Mouse (Mus musculus) heart, embryonic 10.5 days (tissue): ENCODE data around the gene Olfr789. TPM values are rescaled to one million over a fixed set of nuclear protein-coding genes. Genes with fewer than 3 reads are reported as not detected.

ENCODE experiments used
- DNase-seq: peaks from one replicate; pipeline ENCODE4 v3.0.0-alpha.2; 2017; ENCODE audit warnings: low spot score
- H3K27ac ChIP-seq: fragments of 300-500 bp; sonication (generic); 2 replicates; pipeline ENCODE4 v1.5.1; 2016; ENCODE audit warnings: mild to moderate bottlenecking
- H3K27me3 ChIP-seq: fragments of 300-500 bp; sonication (generic); 2 replicates; pipeline ENCODE4 v1.6.1; 2016; ENCODE audit warnings: mild to moderate bottlenecking; ENCODE audit not compliant: poor library complexity, insufficient read depth, severe bottlenecking
- H3K36me3 ChIP-seq: fragments of 300-500 bp; sonication (generic); 2 replicates; pipeline ENCODE4 v1.6.1; 2016; ENCODE audit warnings: mild to moderate bottlenecking, moderate library complexity
- H3K4me1 ChIP-seq: fragments of 300-500 bp; sonication (generic); 2 replicates; pipeline ENCODE4 v1.6.1; 2016; ENCODE audit warnings: mild to moderate bottlenecking
- H3K4me3 ChIP-seq: fragments of 300-500 bp; sonication (generic); 2 replicates; pipeline ENCODE4 v1.5.1; 2016; ENCODE audit warnings: mild to moderate bottlenecking, moderate library complexity
- H3K9me3 ChIP-seq: fragments of 300-500 bp; sonication (generic); 2 replicates; pipeline ENCODE4 v1.6.1; 2016; ENCODE audit warnings: mild to moderate bottlenecking, moderate library complexity
- WGBS: fragments of 180-500 bp; shearing (Covaris S2); methylation state at CpG from one replicate; pipeline ENCODE4 v1.1.7; 2016; 5-methylcytosine and 5-hydroxymethylcytosine counted together
- polyA plus RNA-seq: library from polyadenylated mRNA; unstranded; fragments of >200 nt; fragmentation: Nextera tagmentation; extraction: Ambion mirVana; gene quantifications from 2 replicates; pipeline ENCODE4 v1.2.1, GENCODE M21; 2016

Olfr789 gene
- polyA plus RNA-seq = not detected in 2 replicates

GRCm38 (mm10) chr10:129484452-129484851, at the start of gene Olfr789:
Olfr789 (plus strand) TSS chr10:129484752.
- Histone ChIP-seq H3K36me3 (no peaks in the 10 kb centered on the region), H3K4me3 (no peak within 1 kb of the TSS), H3K27me3 (no peaks in the 10 kb centered on the region), H3K27ac (no peak within 1 kb of the TSS), H3K9me3 (no peaks in the 10 kb centered on the region), H3K4me1 (no peaks in the 10 kb centered on the region)
- 56% methylated on average over 2 of the region's 2 CpGs for WGBS
- DNase-seq = no peak

- H3K9me3 ChIP-seq = no peaks in the 10 kb centered on the region
- DNase-seq = no peak
- no peak within 1 kb of the TSS for H3K27ac ChIP-seq
- WGBS = 75% methylated on average over 3 of the region's 3 CpGs
- H3K4me1 ChIP-seq = no peaks in the 10 kb centered on the region
- no peak within 1 kb of the TSS for H3K4me3 ChIP-seq
- H3K36me3 ChIP-seq = no peaks in the 10 kb centered on the region
- no peaks in the 10 kb centered on the region for H3K27me3 ChIP-seq
Measured at GRCm38 (mm10) chr10:129461562-129461961, 23.0 kb upstream of the Olfr789 start, which contains the start of gene Olfr787. Olfr787 (plus strand) TSS chr10:129461862.

GRCm38 (mm10) chr10:129470698-129471097, 13.9 kb upstream of the Olfr789 start, which contains the start of gene Olfr788:
Olfr788 (plus strand) TSS chr10:129470998.
- H3K27me3 ChIP-seq = no peaks in the 10 kb centered on the region
- no peak for DNase-seq
- H3K9me3 ChIP-seq = no peaks in the 10 kb centered on the region
- H3K36me3 ChIP-seq = no peaks in the 10 kb centered on the region
- H3K27ac ChIP-seq = no peak within 1 kb of the TSS
- no peak within 1 kb of the TSS for H3K4me3 ChIP-seq
- no peaks in the 10 kb centered on the region for H3K4me1 ChIP-seq

DNA sequence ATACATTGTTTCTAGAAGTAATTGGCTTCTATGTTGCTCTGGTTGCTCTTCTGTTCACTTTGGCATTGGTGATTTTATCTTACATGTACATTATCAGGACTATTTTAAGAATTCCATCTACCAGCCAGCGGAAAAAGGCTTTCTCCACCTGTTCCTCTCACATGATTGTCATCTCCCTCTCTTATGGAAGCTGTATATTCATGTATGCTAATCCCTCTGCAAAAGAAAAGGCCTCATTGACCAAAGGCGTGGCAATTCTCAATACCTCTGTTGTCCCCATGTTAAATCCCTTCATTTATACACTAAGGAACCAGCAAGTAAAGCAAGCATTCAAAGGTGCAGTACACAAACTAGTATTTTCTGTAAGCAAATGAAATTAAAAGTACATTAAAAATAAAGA, 11.3 kb upstream of the Olfr789 start:
- Histone ChIP-seq H3K9me3 (no peaks in the 10 kb centered on the region), H3K36me3 (no peaks in the 10 kb centered on the region), H3K27me3 (no peaks in the 10 kb centered on the region), H3K27ac (no peak overlapping the region), H3K4me1 (no peaks in the 10 kb centered on the region), H3K4me3 (no peak overlapping the region)
- 62% methylated on average over 2 of the region's 2 CpGs for WGBS
- DNase-seq = no peak

DNA sequence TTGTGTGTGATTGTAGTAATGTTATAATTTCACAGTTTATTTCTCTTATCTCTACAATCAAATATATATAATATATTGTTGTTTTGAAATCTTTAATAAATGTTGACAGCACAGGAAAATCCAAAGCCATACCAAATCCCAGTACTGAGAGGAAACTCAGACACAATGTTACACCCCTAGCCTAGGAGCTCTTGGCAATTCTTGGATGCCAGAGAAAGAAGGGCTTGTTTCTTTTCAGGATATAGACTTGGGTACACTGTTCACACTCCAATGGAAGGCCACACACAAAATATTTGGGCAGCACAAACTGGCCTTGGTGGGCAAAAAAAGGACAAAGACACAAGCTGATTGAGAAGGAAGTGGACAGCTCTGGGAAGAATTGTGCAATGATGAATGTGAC, 10.8 kb upstream of the Olfr789 start:
- Histone ChIP-seq H3K27ac (no peak overlapping the region), H3K4me1 (no peaks in the 10 kb centered on the region), H3K36me3 (no peaks in the 10 kb centered on the region), H3K27me3 (no peaks in the 10 kb centered on the region), H3K9me3 (no peaks in the 10 kb centered on the region), H3K4me3 (no peak overlapping the region)
- no peak for DNase-seq

- H3K27me3 ChIP-seq = no peaks in the 10 kb centered on the region
- 73% methylated on average over 2 of the region's 2 CpGs for WGBS
- H3K36me3 ChIP-seq = no peaks in the 10 kb centered on the region
Measured at GRCm38 (mm10) chr10:129490101-129490500, 5.5 kb downstream of the Olfr789 start.

GRCm38 (mm10) chr10:129498192-129498591, 13.6 kb downstream of the Olfr789 start, which contains the start of gene Olfr790:
Olfr790 (plus strand) TSS chr10:129498492.
- no peak within 1 kb of the TSS for H3K4me3 ChIP-seq

More at GRCm38 (mm10) chr10:129490101-129490500, 5.5 kb downstream of the Olfr789 start:
- Histone ChIP-seq H3K4me3 (no peak overlapping the region), H3K4me1 (no peaks in the 10 kb centered on the region), H3K9me3 (no peaks in the 10 kb centered on the region), H3K27ac (no peak overlapping the region)
- no peak for DNase-seq

GRCm38 (mm10) chr10:129521492-129521891, 36.9 kb downstream of the Olfr789 start, which contains the start of gene Olfr791:
Olfr791 (plus strand) TSS chr10:129521792.
- Histone ChIP-seq H3K36me3 (no peaks in the 10 kb centered on the region), H3K4me1 (no peaks in the 10 kb centered on the region), H3K27me3 (no peaks in the 10 kb centered on the region), H3K9me3 (no peaks in the 10 kb centered on the region), H3K27ac (no peak within 1 kb of the TSS), H3K4me3 (no peak within 1 kb of the TSS)
- WGBS = 66% methylated on average over 3 of the region's 3 CpGs
- no peak for DNase-seq

More at GRCm38 (mm10) chr10:129498192-129498591, 13.6 kb downstream of the Olfr789 start, which contains the start of gene Olfr790:
- no peak for DNase-seq
- Histone ChIP-seq H3K27ac (no peak within 1 kb of the TSS), H3K27me3 (no peaks in the 10 kb centered on the region), H3K9me3 (no peaks in the 10 kb centered on the region), H3K4me1 (no peaks in the 10 kb centered on the region), H3K36me3 (no peaks in the 10 kb centered on the region)

- H3K27ac ChIP-seq = no peak within 1 kb of the TSS
- no peaks in the 10 kb centered on the region for H3K9me3 ChIP-seq
- DNase-seq = no peak
- no peaks in the 10 kb centered on the region for H3K36me3 ChIP-seq
- WGBS = 70% methylated on average over 1 of the region's 1 CpGs
- no peaks in the 10 kb centered on the region for H3K27me3 ChIP-seq
- no peak within 1 kb of the TSS for H3K4me3 ChIP-seq
- H3K4me1 ChIP-seq = no peaks in the 10 kb centered on the region
Measured at GRCm38 (mm10) chr10:129538862-129539261, 54.3 kb downstream of the Olfr789 start, which contains the start of gene Olfr792. Olfr792 (plus strand) TSS chr10:129539162.

Other genes starting within 250 kb of the Olfr789 start
- not detected in 2 replicates for gene Olfr774, start 248.5 kb upstream of the Olfr789 start, polyA plus RNA-seq
- not detected in 2 replicates for gene Olfr775, start 236.3 kb upstream of the Olfr789 start, polyA plus RNA-seq
- not detected in 2 replicates for gene Olfr776, start 225.6 kb upstream of the Olfr789 start, polyA plus RNA-seq
- gene Olfr777, start 213.3 kb upstream of the Olfr789 start, polyA plus RNA-seq = not detected in 2 replicates
- not detected in 2 replicates for gene Olfr780, start 166.6 kb upstream of the Olfr789 start, polyA plus RNA-seq
- not detected in 2 replicates for gene Olfr781, start 155.9 kb upstream of the Olfr789 start, polyA plus RNA-seq
- gene Olfr782, start 135.9 kb upstream of the Olfr789 start, polyA plus RNA-seq = not detected in 2 replicates
- gene Olfr784, start 100.7 kb upstream of the Olfr789 start, polyA plus RNA-seq = 0.05 TPM in 1 of 2 replicates, not detected in the other
- gene Olfr785, start 79.3 kb upstream of the Olfr789 start, polyA plus RNA-seq = not detected in 2 replicates
- gene Olfr786, start 57.4 kb upstream of the Olfr789 start, polyA plus RNA-seq = not detected in 2 replicates
- gene Olfr787, start 22.9 kb upstream of the Olfr789 start, polyA plus RNA-seq = not detected in 2 replicates
- not detected in 2 replicates for gene Olfr788, start 13.8 kb upstream of the Olfr789 start, polyA plus RNA-seq
- gene Olfr790, start 13.7 kb downstream of the Olfr789 start, polyA plus RNA-seq = not detected in 2 replicates
- not detected in 2 replicates for gene Olfr791, start 37.0 kb downstream of the Olfr789 start, polyA plus RNA-seq
- not detected in 2 replicates for gene Olfr792, start 54.4 kb downstream of the Olfr789 start, polyA plus RNA-seq
- not detected in 2 replicates for gene Olfr794, start 82.9 kb downstream of the Olfr789 start, polyA plus RNA-seq
- gene Olfr796, start 127.8 kb downstream of the Olfr789 start, polyA plus RNA-seq = not detected in 2 replicates
- gene Olfr798, start 143.2 kb downstream of the Olfr789 start, polyA plus RNA-seq = not detected in 2 replicates
- not detected in 2 replicates for gene Olfr799, start 152.7 kb downstream of the Olfr789 start, polyA plus RNA-seq
- gene Olfr800, start 172.9 kb downstream of the Olfr789 start, polyA plus RNA-seq = not detected in 2 replicates
- gene Olfr801, start 189.1 kb downstream of the Olfr789 start, polyA plus RNA-seq = not detected in 2 replicates
- gene Olfr802, start 203.4 kb downstream of the Olfr789 start, polyA plus RNA-seq = not detected in 2 replicates
- not detected in 2 replicates for gene Olfr803, start 209.5 kb downstream of the Olfr789 start, polyA plus RNA-seq
- gene Olfr804, start 218.5 kb downstream of the Olfr789 start, polyA plus RNA-seq = not detected in 2 replicates
- gene Olfr805, start 244.6 kb downstream of the Olfr789 start, polyA plus RNA-seq = not detected in 2 replicates